Mouse (Mus musculus): ENCODE measurements around the gene Faap100.

DNA sequence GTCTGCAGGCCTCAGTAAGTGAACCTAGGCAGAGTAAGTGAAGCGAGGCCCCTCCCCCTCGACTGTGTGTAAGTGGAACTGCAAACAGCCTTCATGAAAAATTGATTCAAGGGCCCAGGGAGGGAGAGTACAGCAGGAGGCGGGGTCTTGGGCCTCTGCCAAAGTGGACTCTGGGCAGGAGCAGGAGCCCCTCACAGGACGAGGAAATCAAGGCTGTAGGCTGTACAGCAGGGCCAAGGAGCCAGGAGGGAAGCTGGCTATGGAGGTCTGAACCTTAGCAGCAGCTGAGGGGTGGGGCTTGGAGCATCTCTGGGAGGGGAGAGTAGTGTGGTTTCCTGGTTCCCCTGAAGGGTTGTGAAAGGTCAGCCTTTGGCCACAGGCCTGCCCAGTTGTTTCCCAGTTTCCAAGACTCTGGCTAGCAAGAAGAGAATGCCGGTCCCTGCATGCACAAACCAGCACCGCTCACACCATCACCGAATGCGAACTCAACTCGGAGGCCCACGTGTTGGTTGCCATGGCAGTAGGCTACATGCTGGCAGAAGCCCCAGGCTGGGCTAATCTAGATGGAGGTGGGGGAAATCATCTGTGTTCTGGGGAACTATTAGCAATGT, 20.7 kb downstream of the Faap100 start:
- no peak for TF ChIP-seq POLR2A (IDR thresholded peaks at IDR 0.05; ENCODE audit: control insufficient read depth, low read depth, low read length)
- no peak for TF ChIP-seq CTCF (IDR thresholded peaks at IDR 0.05; ENCODE audit: control insufficient read depth, insufficient read depth, insufficient replicate concordance, low read depth, low read length)

All from testis, adult 2 months (tissue).